Mouse (Mus musculus): ENCODE data around the gene Stk4. TPM values are rescaled to one million over a fixed set of nuclear protein-coding genes. Genes with fewer than 3 reads are reported as not detected.

Gene Stk4
- polyA plus RNA-seq, 1 experiment from 2014 or later = 28.8 TPM

- ChIA-PET CTCF (no interaction called here), POLR2A (no interaction called here)
- H3K27me3 ChIP-seq = no peaks in the 10 kb centered on the region
- ATAC-seq = no peak
- in situ Hi-C loops (cut with MboI; ENCODE audit: low pct_unique_long_range_greater_than_20kb) = no loop called here
- DNase-seq (ENCODE audit: low read depth, low spot score) = no peak
- no peak for TF ChIP-seq CTCF (IDR thresholded peaks at IDR 0.05)
Observed at GRCm38 (mm10) chr2:164184145-164184719, 114.1 kb downstream of the Stk4 start.

GRCm38 (mm10) chr2:164188722-164189121 lies 118.6 kb downstream of the Stk4 start:
- peak; percentile 48 for TF ChIP-seq CTCF (IDR thresholded peaks at IDR 0.05)
- in situ Hi-C loops (cut with MboI; ENCODE audit: low pct_unique_long_range_greater_than_20kb) = no loop called here
- DNase-seq (ENCODE audit: low read depth, low spot score) (no peak), ATAC-seq (no peak)
- peaks cover 6% of the 10 kb centered on the region for H3K27me3 ChIP-seq
- ChIA-PET CTCF (no interaction called here), POLR2A (no interaction called here)

- ATAC-seq (no peak), DNase-seq (ENCODE audit: low read depth, low spot score) (no peak)
- POLR2A ChIA-PET = no interaction called here
- in situ Hi-C loops (cut with MboI; ENCODE audit: low pct_unique_long_range_greater_than_20kb) = no loop called here
- TF ChIP-seq CTCF (IDR thresholded peaks at IDR 0.05) = no peak
- CTCF ChIA-PET = no interaction called here
- H3K27me3 ChIP-seq = peaks cover 6% of the 10 kb centered on the region
Observed at GRCm38 (mm10) chr2:164190576-164190975, 120.5 kb downstream of the Stk4 start, which contains the start of gene Wfdc12. TSS of gene Wfdc12 (minus strand) at chr2:164190608.

- DNase-seq (ENCODE audit: low read depth, low spot score) = no peak
- peaks cover 6% of the 10 kb centered on the region for H3K27me3 ChIP-seq
- no peak for TF ChIP-seq CTCF (IDR thresholded peaks at IDR 0.05)
- no peak for ATAC-seq
- in situ Hi-C loops (cut with MboI; ENCODE audit: low pct_unique_long_range_greater_than_20kb) = no loop called here
- POLR2A ChIA-PET = no interaction called here
- CTCF ChIA-PET = no interaction called here
Observed at GRCm38 (mm10) chr2:164192279-164192678, 122.2 kb downstream of the Stk4 start.

GRCm38 (mm10) chr2:164194959-164195630 lies 125.0 kb downstream of the Stk4 start:
- ATAC-seq (no peak), DNase-seq (ENCODE audit: low read depth, low spot score) (no peak)
- CTCF ChIA-PET = no interaction called here
- in situ Hi-C loops (cut with MboI; ENCODE audit: low pct_unique_long_range_greater_than_20kb) = no loop called here
- TF ChIP-seq CTCF (IDR thresholded peaks at IDR 0.05) = no peak
- POLR2A ChIA-PET = no interaction called here
- peaks cover 6% of the 10 kb centered on the region for H3K27me3 ChIP-seq

GRCm38 (mm10) chr2:164195971-164196699 lies 126.0 kb downstream of the Stk4 start:
- no peak for ATAC-seq
- in situ Hi-C loops (cut with MboI; ENCODE audit: low pct_unique_long_range_greater_than_20kb) = no loop called here
- no peak for TF ChIP-seq CTCF (IDR thresholded peaks at IDR 0.05)
- ChIA-PET CTCF (no interaction called here), POLR2A (no interaction called here)
- no peak for DNase-seq (ENCODE audit: low read depth, low spot score)
- H3K27me3 ChIP-seq = peaks cover 6% of the 10 kb centered on the region

GRCm38 (mm10) chr2:164196700-164196990 lies 126.5 kb downstream of the Stk4 start:
- CTCF ChIA-PET = no interaction called here
- DNase-seq (ENCODE audit: low read depth, low spot score) = no peak
- POLR2A ChIA-PET = no interaction called here
- H3K27me3 ChIP-seq = peaks cover 6% of the 10 kb centered on the region
- no peak for ATAC-seq
- no peak for TF ChIP-seq CTCF (IDR thresholded peaks at IDR 0.05)
- in situ Hi-C loops (cut with MboI; ENCODE audit: low pct_unique_long_range_greater_than_20kb) = no loop called here

- DNase-seq (ENCODE audit: low read depth, low spot score) (no peak), ATAC-seq (no peak)
- ChIA-PET POLR2A (no interaction called here), CTCF (no interaction called here)
- in situ Hi-C loops (cut with MboI; ENCODE audit: low pct_unique_long_range_greater_than_20kb) = no loop called here
- no peaks in the 10 kb centered on the region for H3K27me3 ChIP-seq
- no peak for TF ChIP-seq CTCF (IDR thresholded peaks at IDR 0.05)
Observed at GRCm38 (mm10) chr2:164199626-164200327, 129.7 kb downstream of the Stk4 start, which contains the start of gene Wfdc15a. TSS of gene Wfdc15a (minus strand) at chr2:164200130.

Other genes starting within 250 kb of the Stk4 start
- gene Ccn5, start 249.5 kb upstream of the Stk4 start, polyA plus RNA-seq (2021) = 143 TPM
- gene Kcnk15, start 216.7 kb upstream of the Stk4 start, polyA plus RNA-seq (2021) = not detected
- gene Rims4, start 151.6 kb upstream of the Stk4 start, polyA plus RNA-seq (2021) = not detected
- gene Ywhab, start 75.4 kb upstream of the Stk4 start, polyA plus RNA-seq (2021) = 219 TPM
- gene Pabpc1l, start 44.9 kb upstream of the Stk4 start, polyA plus RNA-seq (2021) = 0.60 TPM
- 58.3 TPM for gene Tomm34, start 847 bp downstream of the Stk4 start, polyA plus RNA-seq (2021)
- not detected for gene Kcns1, start 100.8 kb downstream of the Stk4 start, polyA plus RNA-seq (2021)
- gene Wfdc5, start 112.4 kb downstream of the Stk4 start, polyA plus RNA-seq (2021) = 0.05 TPM
- gene Wfdc12, start 120.3 kb downstream of the Stk4 start, polyA plus RNA-seq (2021) = not detected
- gene Wfdc15a, start 129.8 kb downstream of the Stk4 start, polyA plus RNA-seq (2021) = not detected
- not detected for gene Wfdc15b, start 151.3 kb downstream of the Stk4 start, polyA plus RNA-seq (2021)
- not detected for gene Svs2, start 168.1 kb downstream of the Stk4 start, polyA plus RNA-seq (2021)
- gene Svs3b, start 186.3 kb downstream of the Stk4 start, polyA plus RNA-seq (2021) = not detected
- not detected for gene Svs4, start 208.1 kb downstream of the Stk4 start, polyA plus RNA-seq (2021)
- not detected for gene Svs3a, start 218.9 kb downstream of the Stk4 start, polyA plus RNA-seq (2021)
- gene Svs6, start 246.4 kb downstream of the Stk4 start, polyA plus RNA-seq (2021) = not detected

All from Patski (cell line).